Mouse (Mus musculus) megakaryocyte, embryonic 14.5 days (primary cell): ENCODE data around the gene Snx29.

Source experiments
- FLI1 ChIP-seq: IDR thresholded peaks from 2 replicates; pipeline ENCODE4 v1.6.1; 2012; ENCODE audit warnings: low read length, inconsistent platforms, mixed read lengths
- GATA1 ChIP-seq: IDR thresholded peaks from 3 replicates; pipeline ENCODE4 v1.6.1; 2012; ENCODE audit warnings: mixed read lengths, low read length, inconsistent platforms, borderline replicate concordance

- TF ChIP-seq GATA1 = no peak
- no peak for TF ChIP-seq FLI1
Measured at GRCm38 (mm10) chr16:11460210-11460609, 137.5 kb downstream of the Snx29 start.
